Mouse (Mus musculus): ENCODE results near the gene Arhgap24.

DNA sequence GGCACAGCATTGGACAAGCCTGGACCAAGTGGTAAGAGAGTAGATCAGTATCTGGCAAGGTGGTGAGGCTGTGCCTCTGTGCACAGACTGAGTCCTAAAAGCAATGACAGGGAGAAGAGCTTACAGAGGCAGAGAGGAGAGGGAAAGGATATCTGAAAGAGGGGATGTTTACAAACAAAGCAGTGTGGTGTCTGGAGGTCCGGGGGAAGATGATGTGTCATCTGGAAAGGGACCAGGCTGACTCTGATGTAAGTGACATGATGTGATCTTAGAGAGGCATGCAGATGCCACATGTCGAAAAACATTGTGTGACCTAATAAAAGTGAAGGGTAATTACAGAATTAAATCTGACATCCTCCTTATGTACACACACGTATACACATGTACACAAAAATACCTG is 307.2 kb downstream of the Arhgap24 start:
- TF ChIP-seq CTCF (IDR thresholded peaks at IDR 0.05; ENCODE audit: borderline replicate concordance, extremely low read depth, insufficient read depth, insufficient read length): no peak
- no peak for TF ChIP-seq POLR2A (IDR thresholded peaks at IDR 0.05; ENCODE audit: borderline replicate concordance, extremely low read depth, insufficient read depth, insufficient read length, poor library complexity, severe bottlenecking)
